Mouse (Mus musculus) spleen, adult 18-20 months (tissue): ENCODE data around the gene Iffo2.

ENCODE experiments used
- DNase-seq, 2 experiments: peaks; one replicate each; pipeline ENCODE4 v3.0.0; 2022; ENCODE audit warnings: mixed read lengths in 2 of 2

Iffo2 gene

DNA sequence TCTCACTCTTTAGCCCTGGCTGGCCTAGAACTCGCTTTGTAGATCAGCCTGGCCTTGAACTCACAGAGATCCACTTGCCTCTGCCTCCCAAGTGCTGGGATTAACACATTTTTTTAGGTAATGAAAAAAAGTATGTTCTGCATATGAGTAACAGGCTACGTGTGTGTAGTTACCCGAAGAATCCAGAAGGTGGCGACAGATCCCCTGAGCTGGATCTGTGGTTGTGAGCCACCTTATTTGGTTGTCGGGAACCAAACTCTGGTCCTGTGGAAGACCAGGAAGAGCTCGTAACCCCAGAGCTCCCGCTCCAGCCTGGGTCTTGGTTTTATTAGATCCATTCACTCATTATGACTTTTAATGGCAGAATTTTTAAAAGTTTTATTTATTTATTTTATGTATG lies 116.6 kb downstream of the Iffo2 start:
- no peak for DNase-seq

DNA sequence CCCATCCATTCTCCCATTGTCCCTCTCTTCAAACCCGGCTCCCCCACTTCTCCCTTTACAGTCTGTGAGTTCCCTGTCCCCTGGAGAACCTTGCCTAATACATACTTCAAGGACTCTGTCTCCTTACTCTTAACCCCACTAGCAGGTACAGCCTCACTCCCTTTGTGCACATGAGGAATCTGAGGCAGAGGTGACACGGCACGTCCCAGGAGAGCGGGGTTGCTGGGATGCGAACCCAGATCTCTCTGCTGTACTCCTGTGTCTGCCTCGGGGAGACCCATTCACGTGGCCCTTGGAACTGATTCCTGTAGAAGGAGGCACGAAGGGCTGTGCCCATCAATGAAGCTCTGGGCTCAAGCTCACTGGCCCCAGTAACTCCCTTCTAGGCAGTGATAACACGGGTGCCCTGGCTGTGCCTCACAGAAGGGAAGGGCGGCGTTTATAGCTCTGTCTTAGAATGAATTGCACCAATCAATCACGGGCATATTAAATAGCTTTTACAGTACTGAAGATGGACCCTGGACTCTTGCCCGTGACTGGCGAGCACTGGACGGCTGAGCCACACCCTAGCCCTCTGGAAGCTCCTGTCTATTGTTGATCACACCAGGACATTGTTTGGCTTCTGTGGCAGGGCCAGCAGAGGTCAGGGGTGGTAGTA lies 119.9 kb downstream of the Iffo2 start:
- no peak for DNase-seq

DNA sequence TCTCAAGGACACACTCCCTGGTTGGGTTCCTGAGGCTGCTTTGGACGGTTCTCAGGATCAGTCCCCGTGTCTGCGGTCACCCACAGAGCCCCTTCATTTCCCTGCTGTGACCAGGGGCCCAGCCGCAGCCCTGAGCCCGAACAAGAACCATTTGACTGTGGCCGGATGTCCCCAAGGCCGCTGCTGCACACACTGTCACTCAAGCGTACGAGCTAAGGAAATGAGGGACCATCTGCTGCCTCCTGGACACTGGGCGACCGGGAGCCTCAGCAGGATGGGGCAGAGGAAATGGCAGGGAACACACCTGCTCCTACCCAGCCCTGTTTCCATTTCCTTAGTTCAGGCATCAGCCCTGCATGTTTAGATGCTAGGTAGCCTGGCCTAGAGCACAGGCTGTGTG lies 120.6 kb downstream of the Iffo2 start:
- DNase-seq = no peak

DNA sequence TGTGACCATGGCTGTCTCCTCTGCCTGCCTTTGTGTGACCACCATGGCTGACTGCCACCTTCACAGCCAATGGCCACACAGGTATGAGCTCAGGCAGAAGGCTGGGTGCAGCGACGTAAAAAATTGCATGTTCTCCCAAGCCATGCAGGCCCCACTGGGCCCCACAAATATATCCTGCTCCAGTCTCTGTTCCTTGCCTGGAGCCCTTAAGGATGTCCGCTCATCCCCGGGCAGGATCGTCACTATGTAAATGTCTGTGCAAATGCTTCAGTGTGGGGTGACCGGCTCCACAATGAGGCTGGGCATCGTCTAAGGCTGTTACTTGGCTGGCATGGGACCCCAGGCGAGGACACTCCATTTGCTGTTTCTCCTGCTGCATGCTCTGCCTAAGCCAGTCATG lies 122.9 kb downstream of the Iffo2 start, which contains the start of gene Tas1r2:
TSS of gene Tas1r2 (plus strand) at position 301 of the 400 bp plus-strand sequence.
- DNase-seq = no peak

DNA sequence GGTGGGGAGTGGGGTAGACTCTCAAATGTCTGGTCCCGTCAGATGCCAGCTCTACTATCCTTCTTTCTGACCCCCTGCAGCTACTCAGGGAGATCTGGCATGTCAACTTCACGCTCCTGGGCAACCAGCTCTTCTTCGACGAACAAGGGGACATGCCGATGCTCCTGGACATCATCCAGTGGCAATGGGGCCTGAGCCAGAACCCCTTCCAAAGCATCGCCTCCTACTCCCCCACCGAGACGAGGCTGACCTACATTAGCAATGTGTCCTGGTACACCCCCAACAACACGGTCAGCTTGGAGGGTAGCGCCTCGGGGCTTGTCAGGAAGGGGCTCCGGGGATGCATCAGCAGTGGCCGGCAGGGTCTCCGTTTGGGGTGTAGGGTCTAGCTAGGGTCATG lies 131.5 kb downstream of the Iffo2 start:
- no peak for DNase-seq

DNA sequence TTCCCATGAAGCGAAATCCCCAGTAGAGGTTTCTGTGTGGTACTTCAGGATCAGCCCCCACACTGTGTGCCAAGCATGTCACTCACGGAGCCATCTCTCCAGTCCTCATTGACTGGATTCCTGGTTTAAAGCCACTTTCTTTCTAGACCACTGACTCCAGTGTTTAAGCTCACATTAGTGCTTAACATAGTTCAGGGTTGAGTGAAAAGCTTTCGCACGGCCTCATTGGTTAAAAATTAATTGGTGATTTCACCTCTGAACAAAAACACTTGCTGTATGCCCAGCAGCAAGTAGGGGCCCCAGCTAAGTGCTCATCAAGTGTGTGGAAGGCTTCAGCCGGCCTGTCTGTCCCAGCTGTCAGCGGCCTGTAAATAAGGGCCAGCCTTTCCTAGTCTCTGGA lies 137.3 kb downstream of the Iffo2 start:
- no peak for DNase-seq

DNA sequence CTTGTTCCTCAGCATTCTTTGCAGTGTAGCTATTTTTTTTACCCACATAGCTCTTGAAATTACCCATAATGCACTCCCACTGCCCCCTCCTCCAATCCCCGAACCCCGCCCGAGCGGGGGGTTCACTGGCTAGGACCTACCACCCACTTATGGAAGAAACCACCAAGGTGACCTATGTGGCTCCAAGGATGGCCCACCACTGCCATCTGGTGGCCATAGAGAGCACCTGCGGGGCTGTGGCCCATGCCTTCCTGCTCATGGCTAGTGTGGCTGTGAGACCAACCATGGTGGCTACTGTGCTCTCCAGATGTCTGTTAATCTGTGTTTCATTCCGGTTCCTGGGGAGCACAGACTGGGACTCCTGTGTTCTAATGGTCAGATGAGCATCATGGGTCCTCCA lies 139.5 kb downstream of the Iffo2 start:
- peak; percentile 16 to 62 for DNase-seq
